Mouse (Mus musculus) hindbrain, embryonic 15.5 days (tissue): ENCODE measurements around the gene Zfp668. TPM values are rescaled to one million over a fixed set of nuclear protein-coding genes. Genes with fewer than 3 reads are reported as not detected.

Experiments
- ATAC-seq: fragments of 200-750 bp; cut with Nextera tagmentation; 2 replicates; pipeline ENCODE4 v1.8.0; 2017; ENCODE audit warnings: low read depth, moderate number of reproducible peaks, moderate TSS enrichment; ENCODE audit not compliant: low FRiP score
- H3K27ac ChIP-seq: fragments of 300-500 bp; sonication (generic); replicated peaks from 2 replicates; pipeline ENCODE4 v1.5.1; 2015; ENCODE audit warnings: mild to moderate bottlenecking, inconsistent platforms
- H3K27me3 ChIP-seq: fragments of 300-500 bp; sonication (generic); 2 replicates; pipeline ENCODE4 v1.6.1; 2015; ENCODE audit warnings: control low read depth, inconsistent platforms
- H3K36me3 ChIP-seq: fragments of 300-500 bp; sonication (generic); 2 replicates; pipeline ENCODE4 v1.6.1; 2015; ENCODE audit warnings: control low read depth, inconsistent platforms
- H3K4me1 ChIP-seq: fragments of 300-500 bp; sonication (generic); replicated peaks from 2 replicates; pipeline ENCODE4 v1.6.1; 2015; ENCODE audit warnings: control low read depth, inconsistent platforms
- H3K4me2 ChIP-seq: fragments of 300-500 bp; sonication (generic); 2 replicates; pipeline ENCODE4 v1.6.1; 2015; ENCODE audit warnings: moderate library complexity, mild to moderate bottlenecking, inconsistent platforms
- H3K4me3 ChIP-seq: fragments of 300-500 bp; sonication (generic); 2 replicates; pipeline ENCODE4 v1.5.1; 2015; ENCODE audit warnings: mild to moderate bottlenecking, inconsistent platforms
- H3K9ac ChIP-seq: fragments of 300-500 bp; sonication (generic); 2 replicates; pipeline ENCODE4 v1.6.1; 2015; ENCODE audit warnings: inconsistent platforms
- H3K9me3 ChIP-seq: fragments of 300-500 bp; sonication (generic); 2 replicates; pipeline ENCODE4 v1.6.1; 2016; ENCODE audit warnings: control low read depth, inconsistent platforms
- WGBS: fragments of 180-500 bp; shearing (Covaris S2); methylation state at CpG from one replicate; pipeline ENCODE4 v1.1.7; 2015; 5-methylcytosine and 5-hydroxymethylcytosine counted together
- polyA plus RNA-seq: library from polyadenylated mRNA; unstranded; fragments of >200 nt; fragmentation: Nextera tagmentation; extraction: Ambion mirVana; gene quantifications from 2 replicates; pipeline ENCODE4 v1.2.1, GENCODE M21; 2015

Gene Zfp668
- 35.1 and 36.9 TPM in 2 replicates for polyA plus RNA-seq

DNA sequence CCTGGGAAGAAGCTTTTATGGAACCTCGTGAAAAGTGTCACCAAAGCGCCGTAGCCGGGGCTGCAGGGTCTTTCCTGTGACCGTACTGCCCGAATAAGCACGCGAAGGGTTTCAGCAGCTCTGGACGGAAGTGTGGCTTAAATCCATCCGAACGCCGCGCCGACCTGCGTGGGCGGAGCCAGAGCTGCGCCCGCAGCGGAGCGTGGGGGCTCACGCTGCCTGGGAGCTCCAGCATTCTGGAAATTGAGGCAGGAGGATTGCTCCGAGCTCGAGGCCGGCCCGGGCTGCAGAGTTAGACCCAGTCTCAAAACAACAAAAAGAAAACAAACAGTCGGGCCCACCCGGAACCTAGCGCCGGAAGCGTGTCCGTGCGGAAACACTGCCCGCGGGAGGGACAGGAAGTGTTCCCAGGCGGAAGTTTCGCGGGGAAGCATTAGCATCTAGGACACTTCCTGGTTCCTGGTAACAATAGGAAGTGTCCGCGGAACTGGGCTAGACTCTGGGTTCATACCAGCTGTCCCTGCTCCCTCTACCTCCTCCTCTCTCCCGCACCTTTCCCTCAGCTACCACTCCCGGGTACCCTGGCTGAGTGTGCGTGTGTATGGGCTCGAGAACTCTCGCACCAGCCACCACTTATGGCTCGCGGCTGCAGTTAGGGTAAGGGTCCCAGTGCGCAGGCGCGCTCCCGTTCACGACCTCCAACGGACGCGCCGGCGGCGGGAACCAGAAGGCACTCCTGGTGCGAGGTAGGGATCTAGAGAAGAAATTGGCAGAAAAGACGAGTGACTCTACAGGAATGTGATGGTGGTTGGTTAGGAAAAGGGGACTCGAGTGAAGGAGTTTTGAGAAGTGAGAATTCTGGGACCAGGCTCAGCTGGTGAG is at the start of gene Zfp668:
Gene Zfp668, minus strand, starts transcription at position 362 of the 882 bp plus-strand sequence.
- H3K9ac ChIP-seq, result peak within 1 kb of the TSS; percentile 96

DNA sequence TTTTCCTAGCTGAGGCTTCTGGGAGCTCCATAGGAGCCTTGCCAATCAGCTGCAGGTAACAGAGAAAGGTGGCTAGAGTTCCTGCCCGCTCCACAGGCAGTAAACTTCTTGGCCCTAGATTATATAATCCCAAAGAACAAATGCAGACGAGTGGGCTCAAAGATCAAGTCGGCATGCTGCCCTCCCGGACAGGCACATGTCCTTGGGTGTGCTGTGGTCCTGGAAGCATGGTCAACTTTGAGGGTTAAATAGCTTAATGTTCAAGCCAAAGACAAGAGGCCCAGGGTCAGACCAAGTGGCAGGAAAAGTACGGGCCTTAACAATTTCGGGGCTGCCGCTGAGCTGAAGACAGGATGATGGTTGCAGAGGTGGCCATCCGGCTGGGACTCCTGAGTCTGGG is 49.4 kb upstream of the Zfp668 start:
- ATAC-seq, result no peak
- H3K4me3 ChIP-seq, result no peak overlapping the region
- H3K27ac ChIP-seq, result no peak overlapping the region
- peaks cover 13% of the 10 kb centered on the region for H3K27me3 ChIP-seq
- H3K4me2 ChIP-seq, result no peak overlapping the region
- peaks cover 24% of the 10 kb centered on the region for H3K36me3 ChIP-seq
- H3K9me3 ChIP-seq, result no peaks in the 10 kb centered on the region
- H3K9ac ChIP-seq, result no peak overlapping the region
- 89% methylated on average over 8 of the region's 8 CpGs for WGBS
- H3K4me1 ChIP-seq, result no peaks in the 10 kb centered on the region

More for the DNA sequence above, at the start of gene Zfp668:
- H3K27ac ChIP-seq, result peak within 1 kb of the TSS; percentile 100
- ATAC-seq, result peak; percentile 69
- H3K27me3 ChIP-seq, result no peaks in the 10 kb centered on the region
- under 1% methylated on average over 60 of the region's 60 CpGs for WGBS
- H3K36me3 ChIP-seq, result peaks cover 33% of the 10 kb centered on the region
- H3K9me3 ChIP-seq, result no peaks in the 10 kb centered on the region
- H3K4me3 ChIP-seq, result peak within 1 kb of the TSS; percentile 90
- peaks cover 34% of the 10 kb centered on the region for H3K4me1 ChIP-seq
- peak within 1 kb of the TSS; percentile 76 for H3K4me2 ChIP-seq

DNA sequence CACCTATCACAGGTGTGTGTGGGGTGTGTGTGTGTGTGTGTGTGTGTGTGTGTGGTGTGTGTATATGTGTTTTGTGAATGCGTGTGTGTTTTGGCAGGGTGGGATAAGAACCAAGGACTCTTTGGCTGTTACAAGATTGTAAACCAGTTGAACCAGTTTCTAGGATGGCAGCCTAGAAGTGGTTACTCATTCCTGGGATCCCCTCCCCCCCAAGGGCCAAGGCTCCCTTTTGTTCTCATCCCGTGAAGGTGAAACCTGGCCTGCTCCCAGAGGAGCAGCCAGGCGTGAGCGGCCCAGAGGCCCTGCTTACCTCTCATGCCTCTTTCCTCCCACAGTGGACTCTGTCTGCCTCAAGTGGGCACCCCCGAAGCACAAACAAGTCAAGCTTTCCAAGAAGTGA is 48.6 kb upstream of the Zfp668 start:
- Histone ChIP-seq H3K27me3 (peaks cover 13% of the 10 kb centered on the region), H3K4me2 (no peak overlapping the region), H3K4me1 (no peaks in the 10 kb centered on the region), H3K4me3 (no peak overlapping the region), H3K36me3 (peaks cover 24% of the 10 kb centered on the region), H3K27ac (no peak overlapping the region), H3K9ac (no peak overlapping the region), H3K9me3 (no peaks in the 10 kb centered on the region)
- ATAC-seq, result no peak
- 62% methylated on average over 5 of the region's 5 CpGs for WGBS

DNA sequence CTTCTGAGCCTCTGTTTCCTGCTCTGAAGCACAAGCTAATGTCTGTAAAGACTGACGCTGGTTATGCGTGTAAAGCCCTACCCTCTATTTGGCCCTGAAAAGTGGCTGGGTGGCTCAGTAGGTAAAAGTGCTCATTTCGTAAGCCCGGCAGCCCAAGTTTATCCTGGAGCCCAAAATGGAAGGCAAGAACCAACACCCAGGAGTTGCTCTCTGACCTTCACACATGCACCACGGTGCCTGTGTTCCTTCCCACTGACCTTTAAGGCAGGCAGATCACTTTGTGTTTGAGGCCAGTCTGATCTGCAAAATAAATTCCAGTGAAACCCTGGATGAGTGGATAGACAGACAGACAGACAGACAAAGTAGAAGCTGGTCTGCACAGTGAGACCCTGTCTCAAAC is 47.1 kb upstream of the Zfp668 start:
- H3K4me2 ChIP-seq, result no peak overlapping the region
- H3K9ac ChIP-seq, result no peak overlapping the region
- peaks cover 5% of the 10 kb centered on the region for H3K27me3 ChIP-seq
- no peaks in the 10 kb centered on the region for H3K4me1 ChIP-seq
- WGBS, result 93% methylated on average over 5 of the region's 5 CpGs
- no peaks in the 10 kb centered on the region for H3K9me3 ChIP-seq
- no peak overlapping the region for H3K4me3 ChIP-seq
- H3K36me3 ChIP-seq, result peaks cover 24% of the 10 kb centered on the region
- H3K27ac ChIP-seq, result no peak overlapping the region
- no peak for ATAC-seq

DNA sequence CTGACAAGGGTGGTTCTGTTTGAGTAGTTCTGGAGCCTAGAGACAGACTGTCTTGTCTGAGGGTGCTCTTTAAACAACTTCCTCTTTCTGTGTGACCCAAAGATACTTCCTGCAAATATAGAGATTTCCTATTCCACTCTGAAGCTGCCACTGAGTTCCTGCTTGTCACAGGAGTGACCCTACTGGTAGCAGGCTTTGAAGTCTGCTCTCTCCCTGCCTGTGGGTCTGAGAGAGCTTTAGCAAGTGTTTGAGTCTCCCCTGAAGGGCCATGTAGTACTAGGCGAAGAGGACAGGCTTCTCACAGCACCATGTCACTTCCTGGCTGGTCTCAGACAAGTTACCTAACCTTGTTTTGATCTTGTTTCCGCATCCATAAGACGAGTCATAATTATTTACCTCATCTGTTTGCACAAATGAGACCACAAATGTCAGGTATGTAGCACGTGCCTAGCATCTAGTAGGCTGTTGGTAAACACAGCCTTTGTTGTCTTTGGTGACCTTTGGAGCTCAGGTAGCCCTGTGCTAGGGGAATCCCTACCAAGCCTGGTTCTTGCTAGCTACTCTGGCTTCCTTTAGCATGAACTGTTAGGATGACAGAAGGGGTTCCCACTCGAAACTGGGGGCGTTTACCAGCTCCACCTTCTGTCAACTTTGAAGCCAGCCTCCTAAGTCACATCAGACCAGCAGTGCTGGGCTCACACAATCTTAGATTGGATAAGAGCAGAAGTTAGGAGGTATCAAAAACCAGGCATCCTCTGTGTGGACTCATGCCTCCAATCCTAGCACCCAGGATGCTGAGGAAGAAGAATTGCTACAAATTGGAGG is 46.0 kb upstream of the Zfp668 start:
- H3K4me2 ChIP-seq, result no peak overlapping the region
- no peak overlapping the region for H3K4me3 ChIP-seq
- H3K36me3 ChIP-seq, result peaks cover 31% of the 10 kb centered on the region
- no peaks in the 10 kb centered on the region for H3K4me1 ChIP-seq
- no peak overlapping the region for H3K27ac ChIP-seq
- H3K27me3 ChIP-seq, result no peaks in the 10 kb centered on the region
- H3K9me3 ChIP-seq, result no peaks in the 10 kb centered on the region
- no peak overlapping the region for H3K9ac ChIP-seq
- WGBS, result 83% methylated on average over 6 of the region's 6 CpGs
- no peak for ATAC-seq

DNA sequence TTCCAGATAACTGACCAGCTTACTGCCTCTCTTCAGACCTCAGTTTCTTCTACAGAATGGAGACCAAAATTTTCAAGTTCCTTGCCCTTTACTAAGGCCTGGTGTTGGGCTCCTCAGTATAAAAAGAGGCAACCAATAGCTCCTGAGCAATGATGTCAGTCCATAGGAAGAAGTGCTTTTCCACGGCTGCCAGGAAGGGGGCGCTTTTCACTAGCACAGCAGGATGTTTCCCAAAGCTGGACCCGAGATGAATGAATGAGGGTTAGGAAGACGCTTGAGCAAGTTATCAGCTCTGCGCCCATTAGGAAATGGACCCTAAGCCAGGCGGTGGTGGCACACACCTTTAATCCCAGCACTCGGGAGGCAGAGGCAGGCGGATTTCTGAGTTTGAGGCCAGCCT is 44.9 kb upstream of the Zfp668 start:
- Histone ChIP-seq H3K4me1 (no peaks in the 10 kb centered on the region), H3K27ac (no peak overlapping the region), H3K36me3 (peaks cover 39% of the 10 kb centered on the region), H3K27me3 (no peaks in the 10 kb centered on the region), H3K9ac (no peak overlapping the region), H3K9me3 (no peaks in the 10 kb centered on the region), H3K4me3 (no peak overlapping the region), H3K4me2 (no peak overlapping the region)
- no peak for ATAC-seq
- 64% methylated on average over 8 of the region's 8 CpGs for WGBS

DNA sequence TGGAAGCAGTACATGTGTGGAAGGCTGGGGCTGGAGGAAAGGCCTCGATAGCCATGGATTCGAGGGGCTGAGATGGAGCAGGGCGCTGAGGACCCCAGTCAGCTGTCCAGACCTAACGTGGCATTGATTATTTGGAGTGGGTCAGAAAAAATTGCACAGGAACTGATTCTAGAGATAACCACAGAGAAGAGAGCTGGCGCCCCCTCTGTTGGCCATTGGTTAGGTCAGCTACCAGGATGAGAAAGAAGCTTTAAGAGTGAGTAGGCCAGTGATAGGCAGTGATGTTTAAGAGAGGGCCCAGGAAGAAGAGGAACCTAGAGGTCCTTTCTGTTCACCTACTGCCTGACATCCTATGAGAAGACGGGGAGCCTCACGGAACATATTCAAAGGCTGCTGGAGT is 42.7 kb upstream of the Zfp668 start:
- Histone ChIP-seq H3K4me2 (no peak overlapping the region), H3K9me3 (no peaks in the 10 kb centered on the region), H3K27ac (no peak overlapping the region), H3K27me3 (no peaks in the 10 kb centered on the region), H3K4me1 (no peaks in the 10 kb centered on the region), H3K36me3 (peaks cover 38% of the 10 kb centered on the region), H3K9ac (no peak overlapping the region), H3K4me3 (no peak overlapping the region)
- ATAC-seq, result no peak
- 72% methylated on average over 7 of the region's 7 CpGs for WGBS

DNA sequence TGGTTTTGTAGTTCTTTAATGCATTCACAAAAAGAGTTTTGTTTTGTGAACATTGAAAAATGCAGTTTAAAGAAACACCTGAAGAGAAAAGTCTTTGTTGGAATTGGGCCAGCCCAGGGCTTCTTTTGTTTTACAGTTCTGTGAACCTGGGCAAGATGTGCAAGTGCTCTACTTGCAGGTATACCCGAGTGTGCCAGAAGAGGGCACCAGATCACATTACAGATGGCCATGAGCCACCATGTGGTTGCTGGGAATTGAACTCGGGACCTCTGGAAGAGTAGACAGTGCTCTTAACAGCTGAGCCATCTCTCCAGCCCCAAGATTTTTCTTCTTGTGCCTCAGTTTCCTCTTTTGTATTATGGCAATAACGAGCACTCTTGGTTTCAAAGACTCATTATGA is 41.6 kb upstream of the Zfp668 start:
- H3K36me3 ChIP-seq, result peaks cover 38% of the 10 kb centered on the region
- H3K9ac ChIP-seq, result no peak overlapping the region
- WGBS, result 61% methylated on average over 3 of the region's 3 CpGs
- no peak for ATAC-seq
- no peak overlapping the region for H3K27ac ChIP-seq
- peaks cover 4% of the 10 kb centered on the region for H3K4me1 ChIP-seq
- no peak overlapping the region for H3K4me2 ChIP-seq
- no peaks in the 10 kb centered on the region for H3K9me3 ChIP-seq
- no peak overlapping the region for H3K4me3 ChIP-seq
- no peaks in the 10 kb centered on the region for H3K27me3 ChIP-seq

DNA sequence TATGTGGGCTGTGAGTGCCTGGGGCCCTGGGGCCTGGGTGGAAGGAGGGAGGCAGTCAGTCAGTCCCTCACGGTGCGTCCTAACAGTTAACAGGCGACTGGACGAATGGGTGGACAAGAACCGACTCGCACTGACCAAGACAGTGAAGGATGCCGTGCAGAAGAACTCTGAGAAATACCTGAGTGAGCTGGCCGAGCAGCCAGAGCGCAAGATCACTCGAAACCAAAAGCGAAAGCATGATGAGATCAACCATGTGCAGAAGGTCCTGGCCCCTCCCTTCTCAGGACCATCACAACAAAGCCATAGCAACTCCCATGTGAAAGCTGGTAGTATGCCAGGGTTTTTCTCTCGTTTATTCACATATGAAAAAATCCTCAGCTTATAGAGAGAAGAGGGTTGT is 38.7 kb upstream of the Zfp668 start:
- Histone ChIP-seq H3K36me3 (peaks cover 27% of the 10 kb centered on the region), H3K9me3 (no peaks in the 10 kb centered on the region), H3K4me2 (no peak overlapping the region), H3K9ac (no peak overlapping the region), H3K27me3 (no peaks in the 10 kb centered on the region), H3K4me3 (no peak overlapping the region), H3K27ac (no peak overlapping the region), H3K4me1 (peaks cover 15% of the 10 kb centered on the region)
- 96% methylated on average over 12 of the region's 12 CpGs for WGBS
- no peak for ATAC-seq

DNA sequence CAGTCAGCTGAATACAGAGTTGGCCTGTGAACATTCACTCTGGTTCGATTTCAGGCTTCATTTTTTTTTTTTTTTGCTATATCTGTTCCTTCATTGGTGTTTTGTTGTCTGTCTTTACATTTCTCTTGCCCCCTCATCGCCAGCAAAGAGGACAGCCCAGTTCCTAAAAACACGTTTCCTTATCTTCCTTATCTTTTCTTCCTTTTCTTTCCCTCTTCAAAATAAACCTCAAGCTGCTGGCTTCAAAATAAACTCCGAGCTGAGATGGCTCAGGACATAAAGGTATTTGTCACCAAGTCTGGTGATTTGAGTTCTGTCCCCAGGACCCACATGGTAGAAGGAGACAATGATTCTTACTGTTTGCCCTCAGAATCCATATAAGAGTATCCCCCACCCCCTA is 36.3 kb upstream of the Zfp668 start:
- peaks cover 15% of the 10 kb centered on the region for H3K4me1 ChIP-seq
- WGBS, result 30% methylated on average over 4 of the region's 4 CpGs
- H3K27me3 ChIP-seq, result no peaks in the 10 kb centered on the region
- no peaks in the 10 kb centered on the region for H3K9me3 ChIP-seq
- peak overlapping the region; percentile 70 for H3K4me2 ChIP-seq
- peaks cover 34% of the 10 kb centered on the region for H3K36me3 ChIP-seq
- H3K9ac ChIP-seq, result peak overlapping the region; percentile 67
- peak overlapping the region; percentile 61 for H3K4me3 ChIP-seq
- no peak overlapping the region; the same call in 1 of the 2 replicates for H3K27ac ChIP-seq
- ATAC-seq, result no peak

DNA sequence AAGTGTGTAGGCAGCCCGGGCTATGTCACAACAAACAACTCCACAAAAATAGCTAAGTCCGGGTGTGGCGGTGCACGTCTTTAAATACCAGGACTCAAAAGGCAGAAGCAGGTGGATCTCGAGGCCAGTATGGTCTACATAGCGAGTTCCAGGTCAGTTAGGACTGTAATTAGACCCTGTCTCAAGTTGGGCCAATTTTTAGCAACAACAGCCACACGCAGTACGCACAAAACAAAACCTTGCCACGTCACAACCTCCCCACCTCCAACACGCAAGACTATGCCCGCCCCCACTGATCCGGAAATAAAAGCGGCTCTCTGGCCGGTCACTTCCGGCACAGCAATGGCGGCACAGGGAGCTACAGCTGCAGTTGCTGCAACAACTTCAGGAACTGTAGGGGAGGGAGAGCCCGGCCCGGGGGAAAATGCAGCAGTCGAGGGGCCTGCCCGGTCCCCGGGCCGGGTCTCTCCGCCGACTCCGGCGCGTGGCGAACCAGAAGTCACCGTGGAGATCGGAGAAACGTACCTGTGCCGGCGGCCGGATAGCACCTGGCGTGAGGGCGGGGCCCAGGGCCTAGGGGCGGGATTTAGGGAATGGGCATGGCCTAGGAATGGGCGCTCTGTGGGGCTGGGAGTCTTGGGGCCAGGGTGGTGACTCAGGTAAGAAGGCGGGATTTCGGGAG is 35.7 kb upstream of the Zfp668 start, which contains the start of gene Kat8:
Gene Kat8, plus strand, starts transcription at position 327 of the 682 bp plus-strand sequence.
- WGBS, result 1% methylated on average over 40 of the region's 40 CpGs
- H3K27ac ChIP-seq, result peak within 1 kb of the TSS; percentile 83

More for the DNA sequence above, 35.7 kb upstream of the Zfp668 start, which contains the start of gene Kat8:
- Histone ChIP-seq H3K4me3 (peak within 1 kb of the TSS; percentile 61), H3K9ac (peak within 1 kb of the TSS; percentile 67), H3K36me3 (peaks cover 32% of the 10 kb centered on the region), H3K9me3 (no peaks in the 10 kb centered on the region), H3K27me3 (no peaks in the 10 kb centered on the region), H3K4me1 (peaks cover 15% of the 10 kb centered on the region), H3K4me2 (peak within 1 kb of the TSS; percentile 70)
- ATAC-seq, result peak; percentile 96
